Mouse (Mus musculus) mouse embryonic stem cell (cell line): ENCODE data around the gene Dnmt3a.

Source experiments
- in situ Hi-C, 2 experiments: fragments of 300-500 bp; cut with MboI; formaldehyde crosslinking; loops; 1 replicate in 1 of 2; 3 replicates in 1 of 2; pipeline ENCODE4 v1.14.3; 2019 to 2020; ENCODE audit warnings: low sequenced_read_pairs in 2 of 2, low pct_unique_long_range_greater_than_20kb in 1 of 2, mixed read lengths in 1 of 2; ENCODE audit not compliant: unreplicated experiment in 1 of 2

Dnmt3a gene

DNA sequence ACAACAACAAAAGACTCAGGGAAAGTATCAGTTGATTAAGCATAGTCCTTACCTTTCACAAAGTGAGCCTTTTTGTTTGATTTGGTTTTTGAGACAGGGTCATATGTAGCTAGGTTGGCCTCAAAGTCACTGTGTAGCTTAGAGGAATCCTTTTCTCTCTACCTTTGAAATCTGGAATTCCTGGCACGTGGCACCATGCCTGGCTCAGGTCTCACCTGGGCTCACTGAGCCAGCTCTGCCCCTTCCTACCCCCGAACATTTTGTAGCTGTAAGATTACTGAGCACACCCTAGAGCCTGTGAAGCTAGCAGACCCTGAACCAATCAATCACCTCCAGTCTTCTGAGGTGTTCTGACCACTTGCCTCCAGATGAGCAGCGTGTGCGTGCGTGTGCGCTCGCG is 58.4 kb downstream of the Dnmt3a start:
- in situ Hi-C loops = no loop called here

DNA sequence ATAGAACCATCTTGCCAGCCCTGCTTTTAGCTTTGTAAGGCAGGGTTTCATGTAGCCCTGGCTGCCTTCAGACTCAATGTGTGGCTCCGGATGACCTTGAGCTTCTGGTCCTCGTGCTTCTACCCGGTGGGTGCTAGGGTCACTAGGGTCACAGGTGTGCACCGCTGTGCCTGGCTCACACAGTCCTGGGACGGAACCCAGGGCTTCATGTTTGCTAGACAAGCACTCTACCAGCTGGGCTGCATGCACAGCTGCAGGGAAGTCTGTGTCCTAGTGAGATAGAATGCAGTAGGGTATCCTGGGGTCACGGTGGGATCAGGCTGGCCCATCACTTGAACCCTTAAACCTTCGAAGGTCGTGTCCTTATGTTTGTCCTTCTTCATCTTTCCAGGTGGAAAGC is 59.8 kb downstream of the Dnmt3a start:
- in situ Hi-C loops = no loop called here

DNA sequence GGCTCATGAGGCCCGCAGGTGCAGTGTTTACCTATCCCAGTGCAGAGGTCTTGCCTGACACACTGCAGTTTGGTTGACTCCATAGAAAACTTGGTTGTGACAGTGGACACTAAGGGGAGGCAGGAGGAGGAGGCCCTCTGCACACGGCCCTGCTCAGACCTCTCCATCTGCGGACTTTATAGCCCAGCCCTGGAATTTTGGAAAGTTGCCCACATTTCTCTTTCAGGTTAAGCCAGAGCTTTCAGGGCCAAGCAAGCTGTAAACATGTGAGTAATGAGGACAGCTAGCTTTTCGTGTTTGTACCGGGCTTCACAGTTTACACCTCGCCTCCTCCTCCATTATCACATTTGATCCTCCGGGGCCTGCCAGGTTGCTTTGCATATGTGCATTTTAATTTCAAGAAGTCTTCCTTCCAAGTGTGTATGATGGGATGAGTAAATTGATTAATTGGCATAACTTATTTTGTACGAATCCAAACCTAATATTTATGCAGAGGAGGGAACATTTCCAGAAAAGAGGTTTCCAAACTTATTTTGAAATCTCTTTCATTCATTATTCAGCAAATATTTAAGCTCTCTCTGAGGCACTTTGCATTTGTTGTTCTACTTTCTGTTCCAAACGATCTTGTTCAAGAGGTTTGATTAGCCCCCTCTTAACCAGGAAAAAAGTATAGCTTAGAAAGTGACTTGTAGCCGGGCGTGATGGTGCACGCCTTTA is 61.0 kb downstream of the Dnmt3a start:
- in situ Hi-C loops = no loop called here

DNA sequence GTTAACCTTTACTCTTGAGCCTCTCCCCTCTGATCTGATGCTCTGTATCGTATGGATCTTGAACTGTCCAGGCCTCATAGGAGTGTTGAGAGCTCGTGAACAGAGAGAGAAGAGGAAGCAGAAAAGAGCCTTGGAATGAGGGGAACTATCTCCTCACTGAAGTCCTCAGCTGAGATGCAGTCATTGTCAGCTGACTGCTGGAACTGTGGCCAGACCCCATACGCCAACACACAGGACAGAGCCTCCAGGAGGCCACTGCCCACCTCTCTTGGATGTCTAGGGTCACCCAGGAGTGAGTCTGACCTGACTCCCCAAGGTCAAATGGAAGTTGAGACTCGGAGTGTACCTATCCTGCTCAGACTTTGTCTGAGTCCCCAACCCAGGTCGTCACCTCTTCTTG is 62.3 kb downstream of the Dnmt3a start:
- in situ Hi-C loops = no loop called here

DNA sequence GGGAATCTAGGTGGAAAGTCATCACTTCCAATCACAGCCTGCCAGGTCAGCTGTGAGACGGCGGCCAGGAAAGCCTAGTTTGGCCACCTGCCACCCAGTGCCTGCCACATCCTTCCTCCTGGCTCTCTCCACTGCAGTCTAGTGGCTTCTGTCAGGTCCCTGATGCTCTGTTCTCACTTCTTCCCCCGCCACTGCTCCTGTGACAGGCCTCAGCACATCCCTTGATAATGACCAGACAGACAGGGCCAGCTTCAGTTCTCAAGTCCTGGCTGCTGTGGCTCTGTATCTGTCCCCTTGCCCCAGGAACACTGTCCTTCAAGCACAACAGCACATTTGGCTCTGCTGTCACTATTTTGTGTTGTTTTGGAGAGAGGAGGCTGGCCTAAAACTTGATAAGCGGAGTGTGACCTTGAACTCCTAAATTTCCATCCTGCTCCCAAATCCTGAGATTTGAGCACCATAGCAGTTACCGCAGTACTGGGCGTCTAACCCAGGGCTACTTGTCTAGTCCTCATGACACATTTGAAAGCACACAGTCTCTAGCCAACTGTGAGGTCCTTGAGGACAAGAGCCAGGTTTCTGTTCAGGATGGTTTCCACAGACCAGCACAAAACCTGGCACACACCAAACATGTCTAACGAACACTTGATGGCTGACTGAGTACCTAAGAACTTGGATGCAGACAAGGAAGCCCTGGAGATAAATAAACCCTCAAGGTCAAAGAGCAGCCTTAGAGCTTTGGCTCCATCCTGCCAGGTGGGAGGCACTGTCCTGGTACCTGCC is 63.1 kb downstream of the Dnmt3a start:
- in situ Hi-C loops = no loop called here

DNA sequence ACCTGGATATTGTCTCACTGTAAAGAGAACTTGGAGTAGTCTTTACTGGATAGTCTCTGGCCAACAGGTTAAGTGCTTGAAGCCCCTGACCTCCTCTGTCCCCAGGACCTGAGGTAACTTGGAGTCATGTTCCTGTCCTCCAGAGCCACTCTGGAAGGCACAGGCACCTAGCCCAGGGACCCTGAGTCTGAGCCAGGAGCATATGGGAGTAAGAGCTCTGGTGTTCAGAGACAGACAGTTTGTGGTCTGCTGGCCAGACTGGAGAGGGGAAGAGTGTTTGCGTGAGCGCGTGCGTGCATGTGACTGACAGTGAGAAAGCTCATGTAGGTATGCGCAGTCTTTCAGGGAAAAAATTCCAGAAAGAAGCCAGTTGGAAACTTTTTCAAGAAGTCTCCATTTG is 64.2 kb downstream of the Dnmt3a start:
- in situ Hi-C loops = loop anchor here in 1 of 2 experiments (5.0 kb wide), 1 partner anchor 52 kb away; no protein-coding TSS in a partner anchor

DNA sequence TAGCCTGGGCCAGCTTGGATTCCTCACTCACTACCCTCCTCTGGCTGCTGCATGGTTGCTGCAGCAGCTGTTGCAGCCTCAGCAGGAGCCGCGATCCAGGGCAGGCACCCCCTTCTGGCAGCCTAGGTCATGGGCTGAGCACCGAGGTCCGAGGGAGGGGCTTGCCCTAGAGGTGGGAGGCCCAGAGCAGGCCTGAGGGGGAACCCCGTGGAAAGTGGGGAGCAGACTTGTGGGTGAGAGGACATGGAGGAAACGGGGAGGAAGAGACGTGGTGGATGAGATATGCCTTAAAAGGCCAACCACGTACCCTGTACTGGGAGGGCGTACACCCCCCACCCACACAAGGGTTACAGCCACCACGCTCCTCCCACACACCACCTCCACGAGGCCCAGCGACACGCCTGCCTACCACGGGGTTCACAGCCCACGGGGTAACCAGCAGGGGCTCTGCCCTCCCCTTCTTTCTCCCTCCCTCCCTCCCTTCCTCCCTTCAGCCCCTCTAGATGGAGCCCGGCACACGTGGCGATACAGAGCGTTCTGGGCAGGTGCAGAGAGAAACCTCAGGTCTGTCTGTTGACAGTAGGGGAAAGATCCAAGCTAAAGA is 65.2 kb downstream of the Dnmt3a start:
- in situ Hi-C loops = loop anchor here in 1 of 2 experiments (5.0 kb wide), 1 partner anchor 51 kb away; no protein-coding TSS in a partner anchor

DNA sequence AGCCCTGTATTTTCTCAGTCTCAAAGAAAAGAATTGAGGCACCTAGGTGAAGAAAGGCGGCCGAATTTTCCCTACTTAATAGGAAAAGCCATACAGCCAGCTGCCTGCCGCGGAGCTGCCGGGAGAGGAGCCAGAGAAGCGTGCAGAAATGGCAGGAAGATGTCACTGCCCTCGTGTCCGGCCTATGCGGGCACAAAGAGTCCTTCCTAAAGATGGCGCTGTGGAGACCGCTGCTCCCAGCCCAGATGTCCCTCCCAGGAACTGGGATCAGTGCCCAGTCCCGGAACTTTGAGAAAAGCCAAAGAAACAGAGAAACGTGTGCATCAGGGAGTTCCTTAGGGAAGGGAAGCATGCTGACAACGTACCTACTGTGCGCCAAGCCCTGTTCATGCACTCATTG is 65.8 kb downstream of the Dnmt3a start:
- in situ Hi-C loops = loop anchor here in 1 of 2 experiments (5.0 kb wide), 1 partner anchor 51 kb away; no protein-coding TSS in a partner anchor

DNA sequence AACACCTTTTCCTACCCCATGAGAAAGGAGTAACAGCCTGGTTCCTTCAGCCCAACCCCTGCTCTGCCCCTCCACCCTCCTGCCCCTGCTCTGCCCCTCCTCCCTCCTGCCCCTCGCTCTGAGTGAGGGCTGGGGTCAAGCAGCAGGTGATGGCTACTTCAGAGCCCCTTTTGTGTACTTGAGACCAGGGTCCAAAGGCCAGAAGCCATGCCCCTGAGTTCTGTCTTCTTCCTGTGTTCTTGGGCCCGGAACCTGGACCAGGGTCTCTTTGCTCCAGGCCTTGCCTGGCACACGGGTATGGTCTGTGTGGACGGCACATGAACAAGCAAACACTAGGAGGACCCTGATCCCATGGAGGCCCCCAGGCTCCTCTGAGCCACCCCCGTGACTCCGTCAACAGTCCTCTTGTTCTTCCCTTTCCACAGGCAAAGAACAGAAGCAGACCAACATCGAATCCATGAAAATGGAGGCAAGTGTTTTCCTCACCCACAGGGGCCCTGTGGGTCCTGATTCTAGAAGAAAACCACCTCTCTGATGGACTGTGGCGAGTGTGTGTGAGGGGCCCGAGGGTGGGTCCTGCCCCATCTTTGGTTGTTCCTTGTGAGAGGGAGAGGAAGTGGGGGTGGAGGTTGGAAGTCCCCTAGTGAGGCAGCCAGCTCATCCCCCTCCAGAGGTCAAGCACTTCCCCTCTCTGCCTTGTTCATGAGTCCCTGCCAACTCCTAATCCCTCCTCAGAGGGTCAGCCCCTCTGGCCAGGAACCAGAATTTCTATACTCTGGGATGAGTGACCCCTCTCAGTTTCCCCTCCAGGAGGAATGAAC is 66.8 kb downstream of the Dnmt3a start:
- in situ Hi-C loops = loop anchor here in 1 of 2 experiments (5.0 kb wide), 1 partner anchor 50 kb away; no protein-coding TSS in a partner anchor

DNA sequence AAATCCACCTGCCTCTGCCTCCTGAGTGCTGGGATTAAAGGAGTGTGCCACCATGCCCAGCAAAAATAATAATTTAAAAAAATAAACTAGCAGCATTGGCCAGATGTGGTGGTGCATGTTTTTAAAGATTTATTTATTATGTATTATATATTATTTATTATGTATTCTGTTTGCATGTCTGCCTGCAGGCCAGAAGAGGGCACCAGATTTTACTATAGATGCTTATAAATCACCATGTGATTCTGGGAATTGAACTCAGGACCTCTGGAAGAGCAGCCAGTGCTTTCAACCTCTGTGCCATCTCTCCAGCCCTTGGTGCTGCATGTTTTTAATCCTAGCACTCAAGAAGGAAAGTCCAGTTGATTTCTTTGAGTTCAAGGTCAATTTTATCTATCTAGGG is 69.7 kb downstream of the Dnmt3a start:
- in situ Hi-C loops = no loop called here

DNA sequence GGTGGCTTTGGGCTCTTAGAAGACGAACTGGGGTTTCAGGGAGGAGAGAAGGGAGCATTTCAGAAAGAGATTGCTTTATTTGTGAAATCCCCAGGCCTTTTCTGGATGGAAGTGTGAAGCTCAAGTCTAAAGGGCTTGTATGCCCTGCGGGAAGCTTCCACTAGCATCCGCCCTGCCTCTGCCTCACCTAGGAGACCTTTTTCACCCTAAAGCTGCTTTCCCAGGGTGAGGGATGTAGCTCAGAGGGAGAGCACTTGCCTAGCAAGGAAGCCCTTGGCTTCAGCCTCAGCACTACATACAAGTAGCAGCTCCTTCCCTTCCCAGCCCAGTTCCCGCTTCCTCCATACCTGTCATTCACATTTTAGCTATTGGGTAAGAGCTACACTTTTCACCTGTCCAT is 71.6 kb downstream of the Dnmt3a start:
- in situ Hi-C loops = no loop called here

DNA sequence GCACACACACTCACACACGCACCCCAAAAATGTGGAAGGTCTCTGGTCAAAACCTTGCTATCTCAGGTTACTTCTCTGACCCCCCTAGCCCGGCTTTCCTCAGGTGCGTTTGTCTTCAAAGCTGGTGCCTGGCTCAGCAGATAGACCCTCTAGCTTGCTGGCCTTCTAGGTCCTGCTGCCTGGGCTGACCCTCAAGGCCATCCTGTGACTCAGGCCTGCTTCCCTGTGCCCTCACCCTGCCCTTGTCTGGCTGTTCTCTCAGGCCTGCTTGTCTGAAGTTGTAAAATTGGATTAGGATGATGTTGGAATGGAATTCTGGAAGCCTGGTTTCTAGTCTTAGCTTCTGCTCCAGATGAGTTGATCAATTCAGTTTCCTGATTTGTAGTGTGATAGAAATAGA is 75.7 kb downstream of the Dnmt3a start:
- in situ Hi-C loops = no loop called here

DNA sequence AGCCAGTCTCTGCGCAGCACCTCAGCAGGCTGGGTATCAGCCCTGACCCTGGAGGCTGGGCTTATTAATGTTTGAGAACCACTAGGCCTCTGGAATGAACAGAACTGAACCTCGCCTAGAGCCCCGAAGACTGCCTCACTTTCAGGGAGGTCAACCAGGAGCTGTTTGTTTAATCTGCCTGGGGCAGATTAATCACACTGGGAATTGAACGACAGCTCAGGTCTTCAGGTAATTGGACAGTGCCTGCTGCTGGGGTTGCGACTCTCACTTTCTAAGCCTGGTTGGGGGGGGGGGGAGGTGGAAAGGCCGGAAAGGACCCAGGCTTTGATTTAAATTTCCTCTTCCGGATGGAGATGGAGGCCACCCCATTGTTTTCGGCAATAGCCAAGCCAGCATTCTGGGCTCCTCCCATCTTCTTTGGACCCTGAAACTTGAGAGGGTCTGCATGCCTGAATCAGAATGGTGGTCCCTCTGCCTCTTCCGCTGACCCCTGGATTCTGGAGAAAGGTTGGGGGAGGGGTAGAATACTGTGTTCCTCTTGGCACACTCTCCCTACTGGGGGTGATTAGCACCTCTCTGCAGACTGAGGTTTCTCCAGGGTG is 79.2 kb downstream of the Dnmt3a start:
- in situ Hi-C loops = no loop called here

DNA sequence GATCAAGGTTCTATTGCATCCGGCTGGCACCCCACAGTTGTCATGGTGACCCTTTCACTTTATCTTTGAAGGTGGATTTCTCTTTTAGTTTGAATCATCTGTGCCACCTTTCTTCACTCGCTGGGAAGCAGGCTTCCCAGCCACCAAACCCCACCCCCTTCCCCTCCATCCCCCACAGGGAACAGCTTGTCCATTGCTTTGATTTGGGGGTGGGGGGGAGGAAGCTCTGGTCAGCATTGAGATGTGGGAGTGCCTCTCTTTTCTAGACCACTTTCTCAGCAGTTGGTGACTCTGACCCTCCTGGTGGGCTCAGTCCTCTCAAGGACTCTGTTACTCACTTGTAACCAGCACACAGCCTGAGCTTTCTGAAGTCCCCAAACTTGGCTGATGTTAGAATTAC is 80.8 kb downstream of the Dnmt3a start:
- in situ Hi-C loops = no loop called here

DNA sequence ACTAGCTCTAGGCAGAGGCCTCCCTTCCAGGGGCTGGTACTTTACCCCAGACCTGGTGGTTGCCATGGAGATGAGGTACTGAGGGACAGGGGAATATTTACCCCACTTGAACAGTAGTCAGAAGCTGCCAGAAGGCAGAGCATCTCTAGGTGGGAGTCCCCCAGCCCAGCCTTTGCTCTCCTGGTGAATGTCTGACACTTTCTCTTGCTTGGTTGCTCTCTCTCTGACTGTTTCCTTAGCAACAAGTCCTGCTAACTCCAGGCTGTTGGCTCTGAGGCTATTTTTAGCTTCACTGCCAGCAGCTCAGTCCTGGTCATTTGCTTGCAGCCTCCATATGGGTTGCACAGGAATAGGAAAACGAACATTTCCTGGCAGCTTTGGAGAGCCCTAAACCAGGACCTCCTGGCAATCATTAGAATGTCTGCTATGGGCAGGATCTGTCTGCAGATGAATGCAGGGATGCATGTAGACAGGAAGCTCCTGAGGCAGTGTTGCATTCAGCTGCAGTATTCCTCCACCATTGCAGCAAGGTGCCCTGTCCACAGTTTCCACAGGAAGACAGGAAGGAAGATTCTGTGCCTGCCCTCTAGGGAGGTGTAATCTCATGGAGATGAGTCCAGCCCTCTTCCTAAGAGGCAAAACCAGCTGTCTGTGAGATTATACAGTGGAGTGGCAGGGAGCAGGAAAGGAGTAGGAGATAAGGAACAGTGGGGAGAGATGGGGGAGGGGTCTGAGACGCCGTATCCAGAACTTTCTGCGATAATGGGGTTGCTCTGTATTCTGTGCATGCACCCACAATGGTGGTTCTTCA is 81.9 kb downstream of the Dnmt3a start:
- in situ Hi-C loops = no loop called here

DNA sequence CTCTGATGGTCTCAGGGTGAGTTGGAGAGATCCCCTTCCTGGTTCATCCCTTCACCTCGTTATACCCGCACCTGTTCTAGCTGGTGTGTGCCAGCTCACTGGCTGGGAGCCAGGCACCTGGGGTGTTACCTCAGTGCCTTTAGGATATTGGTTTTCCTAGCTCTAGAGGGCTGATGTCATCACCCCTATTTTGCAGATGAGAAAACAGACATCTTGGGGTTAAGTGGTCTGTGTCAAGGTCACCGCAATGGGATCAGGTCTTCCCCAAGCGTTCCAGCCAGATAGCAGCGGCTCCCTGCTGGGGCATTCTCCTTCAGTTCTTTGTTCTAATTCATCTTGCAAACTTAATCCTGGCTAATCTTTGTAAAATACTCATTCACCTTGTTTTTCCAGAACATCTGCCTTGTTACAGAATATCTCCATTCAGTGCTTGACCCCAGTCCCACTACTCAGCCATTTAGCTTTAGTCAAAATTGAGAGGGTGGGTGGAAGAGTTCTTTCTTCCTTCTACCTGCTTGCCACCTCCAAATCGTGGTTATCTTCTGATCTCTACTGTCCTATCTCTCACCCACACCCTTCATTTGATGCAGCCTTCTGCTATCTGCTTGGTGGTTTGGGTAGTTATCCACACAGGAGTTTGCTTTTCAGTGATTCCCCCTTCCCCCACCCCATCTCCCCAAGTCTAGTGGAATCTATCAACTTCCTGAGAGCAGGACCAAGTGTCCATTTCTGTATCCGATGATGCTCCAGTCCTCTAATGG is 84.2 kb downstream of the Dnmt3a start:
- in situ Hi-C loops = no loop called here
